Mouse (Mus musculus) lung, embryonic 16.5 days (tissue): Measurements from ENCODE around the gene Dxo. TPM values are rescaled to one million over a fixed set of nuclear protein-coding genes. Genes with fewer than 3 reads are reported as not detected.
"Not testable (repeated sequence)": the region's sequence is repeated elsewhere in the genome, so short reads cannot be mapped to it uniquely, and the experiment has no call there.

Experiments
- ATAC-seq: fragments of 200-750 bp; cut with Nextera tagmentation; 2 replicates; pipeline ENCODE4 v1.8.0; 2017; ENCODE audit warnings: low read depth, mild to moderate bottlenecking, moderate library complexity
- H3K27ac ChIP-seq: fragments of 300-500 bp; sonication (generic); 2 replicates; pipeline ENCODE4 v1.5.1; 2014; ENCODE audit warnings: mild to moderate bottlenecking, control low read depth, low read length
- H3K27me3 ChIP-seq: fragments of 300-500 bp; sonication (generic); 2 replicates; pipeline ENCODE4 v1.6.1; 2014; ENCODE audit warnings: low read depth, low read length, mixed read lengths; ENCODE audit not compliant: control insufficient read depth, insufficient read depth
- H3K36me3 ChIP-seq: fragments of 300-500 bp; sonication (generic); 2 replicates; pipeline ENCODE4 v1.6.1; 2014; ENCODE audit warnings: low read length; ENCODE audit not compliant: control insufficient read depth, insufficient read depth
- H3K4me1 ChIP-seq: fragments of 300-500 bp; sonication (generic); replicated peaks from 2 replicates; pipeline ENCODE4 v1.6.1; 2014; ENCODE audit warnings: low read length, mixed read lengths; ENCODE audit not compliant: control insufficient read depth, insufficient read depth
- H3K4me2 ChIP-seq: fragments of 300-500 bp; sonication (generic); 2 replicates; pipeline ENCODE4 v1.6.1; 2014; ENCODE audit warnings: low read depth, low read length, control low read depth
- H3K4me3 ChIP-seq: fragments of 300-500 bp; sonication (generic); 2 replicates; pipeline ENCODE4 v1.5.1; 2014; ENCODE audit warnings: mild to moderate bottlenecking, low read length, control low read depth
- H3K9ac ChIP-seq: fragments of 300-500 bp; sonication (generic); 2 replicates; pipeline ENCODE4 v1.6.1; 2014; ENCODE audit warnings: low read length, control low read depth
- H3K9me3 ChIP-seq: fragments of 300-500 bp; sonication (generic); 2 replicates; pipeline ENCODE4 v1.6.1; 2016; ENCODE audit warnings: low read length; ENCODE audit not compliant: control insufficient read depth
- WGBS: fragments of 180-500 bp; shearing (Covaris S2); extraction: QIAGEN DNeasy Blood & Tissue Kit; methylation state at CpG from one replicate; pipeline ENCODE4 v1.1.7; 2014; 5-methylcytosine and 5-hydroxymethylcytosine counted together
- polyA plus RNA-seq: library from polyadenylated mRNA; unstranded; fragments of >200 nt; fragmentation: Nextera tagmentation; extraction: Ambion mirVana; gene quantifications from 2 replicates; pipeline ENCODE4 v1.2.1, GENCODE M21; 2015

Dxo gene
- polyA plus RNA-seq: 61.4 and 65.0 TPM in 2 replicates

DNA sequence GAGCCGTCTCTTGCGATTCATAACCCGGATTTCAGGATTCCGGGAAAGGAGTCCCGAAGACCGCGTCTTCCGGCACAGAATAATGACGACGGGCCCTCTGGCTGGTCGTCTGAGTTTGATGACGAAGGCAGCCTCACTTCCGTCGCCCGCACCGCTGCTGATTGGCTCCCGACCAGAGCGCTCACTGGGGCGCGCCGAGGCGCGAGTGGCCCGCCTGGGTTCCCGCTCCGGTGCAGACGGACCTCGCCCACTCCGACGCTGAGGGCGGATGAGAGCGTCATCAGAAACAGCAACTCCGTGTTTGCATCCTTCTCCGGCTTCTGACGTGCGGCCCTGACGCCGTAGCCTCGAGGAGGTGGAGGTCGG lies at the start of gene Dxo, which contains the start of gene Stk19:
Gene Dxo, plus strand, starts transcription at position 164 of the 366 bp plus-strand sequence.
Gene Stk19, minus strand, starts transcription at position 90 of the 366 bp plus-strand sequence.
- ATAC-seq: peak; percentile 95

GRCm38 (mm10) chr17:34795016-34795415 lies 41.8 kb upstream of the Dxo start:
- Histone ChIP-seq H3K27ac (no peak overlapping the region), H3K9ac (no peak overlapping the region), H3K4me2 (no peak overlapping the region), H3K9me3 (no peaks in the 10 kb centered on the region), H3K27me3 (no peaks in the 10 kb centered on the region), H3K36me3 (no peaks in the 10 kb centered on the region), H3K4me1 (no peaks in the 10 kb centered on the region), H3K4me3 (no peak overlapping the region)
- ATAC-seq: no peak
- WGBS: 78% methylated on average over 10 of the region's 10 CpGs

More for the DNA sequence above, at the start of gene Dxo, which contains the start of gene Stk19:
- Histone ChIP-seq H3K27ac (peak within 1 kb of the TSS; percentile 70), H3K4me2 (peak within 1 kb of the TSS; percentile 96), H3K4me3 (peak within 1 kb of the TSS; percentile 82), H3K27me3 (no peaks in the 10 kb centered on the region), H3K36me3 (peaks cover 22% of the 10 kb centered on the region), H3K9me3 (no peaks in the 10 kb centered on the region), H3K4me1 (peaks cover 15% of the 10 kb centered on the region), H3K9ac (peak within 1 kb of the TSS; percentile 81)
- WGBS: under 1% methylated on average over 40 of the region's 40 CpGs

GRCm38 (mm10) chr17:34795633-34796032 lies 41.2 kb upstream of the Dxo start:
- Histone ChIP-seq H3K4me2 (no peak overlapping the region), H3K4me1 (no peaks in the 10 kb centered on the region), H3K27ac (no peak overlapping the region), H3K9me3 (no peaks in the 10 kb centered on the region), H3K4me3 (no peak overlapping the region), H3K9ac (no peak overlapping the region), H3K27me3 (no peaks in the 10 kb centered on the region), H3K36me3 (no peaks in the 10 kb centered on the region)
- no peak for ATAC-seq
- WGBS: 61% methylated on average over 9 of the region's 9 CpGs

DNA sequence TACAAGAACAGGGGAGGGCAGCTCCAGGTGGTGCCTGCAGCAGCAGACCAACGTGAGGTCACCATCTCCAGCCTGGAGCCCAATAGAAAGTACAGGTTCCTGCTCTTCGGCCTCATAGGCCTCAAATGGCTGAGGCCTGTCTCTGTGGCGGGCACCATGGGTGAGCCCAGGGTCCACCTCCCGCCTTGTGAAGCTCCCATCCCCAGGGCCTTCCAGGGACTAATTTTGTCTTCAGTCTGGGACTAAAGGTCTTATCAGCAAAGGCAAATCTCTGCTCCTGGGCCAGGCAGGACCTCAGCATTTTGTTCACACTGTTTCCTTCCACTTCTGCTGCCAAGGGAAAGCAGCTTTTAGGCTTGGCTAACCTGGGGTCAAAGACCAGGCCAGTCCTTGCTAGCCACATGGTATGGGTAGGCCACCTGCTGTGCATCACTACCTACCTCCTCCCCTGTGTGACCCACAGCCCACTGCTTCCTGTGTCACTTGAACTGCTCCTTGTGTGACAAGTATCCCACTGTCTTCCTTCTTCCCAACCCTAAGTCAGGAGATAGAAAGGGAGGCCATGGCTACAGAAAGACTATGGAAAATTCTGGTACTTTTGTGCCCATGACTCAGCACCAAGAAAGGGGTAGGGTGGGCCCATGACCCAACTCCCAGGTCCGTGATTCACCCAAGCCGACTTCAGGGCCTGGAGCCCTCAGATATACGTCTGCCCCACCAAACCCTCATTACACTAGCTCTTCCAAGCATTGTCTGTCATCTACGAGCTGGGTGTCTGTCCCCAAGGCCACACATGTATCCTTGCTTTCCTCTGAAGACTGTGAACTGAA lies 40.3 kb upstream of the Dxo start:
- Histone ChIP-seq H3K4me1 (no peaks in the 10 kb centered on the region), H3K36me3 (no peaks in the 10 kb centered on the region), H3K9ac (no peak overlapping the region), H3K27ac (no peak overlapping the region), H3K27me3 (no peaks in the 10 kb centered on the region), H3K4me3 (no peak overlapping the region), H3K9me3 (no peaks in the 10 kb centered on the region), H3K4me2 (no peak overlapping the region)
- ATAC-seq: no peak
- WGBS: 84% methylated on average over 8 of the region's 8 CpGs

- WGBS: 77% methylated on average over 10 of the region's 10 CpGs
- H3K9ac ChIP-seq, H3K36me3 ChIP-seq, H3K27me3 ChIP-seq, H3K27ac ChIP-seq, H3K4me3 ChIP-seq, ATAC-seq, H3K9me3 ChIP-seq, H3K4me1 ChIP-seq, H3K4me2 ChIP-seq: not testable (repeated sequence)
Observed at GRCm38 (mm10) chr17:34797211-34797995, 39.4 kb upstream of the Dxo start.

DNA sequence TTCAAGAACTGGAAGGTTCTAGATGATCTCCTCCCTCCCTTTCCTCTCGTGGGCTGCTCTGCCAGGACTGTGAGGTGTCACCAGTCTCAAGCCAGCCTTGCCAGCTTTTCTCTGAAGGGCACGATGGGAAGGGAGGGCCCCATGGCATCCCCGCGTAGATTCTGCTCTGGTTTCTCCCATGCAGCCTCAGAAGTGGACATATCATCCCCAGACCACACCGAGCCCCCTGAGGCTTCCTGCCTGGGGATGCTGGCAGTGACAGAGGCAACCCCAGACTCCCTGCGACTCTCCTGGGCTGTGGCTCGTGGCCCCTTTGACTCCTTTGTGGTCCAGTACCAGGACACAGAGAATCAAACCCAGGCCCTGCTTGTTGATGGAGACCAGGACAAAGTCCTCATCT lies 38.7 kb upstream of the Dxo start:
- H3K4me2 ChIP-seq, H3K36me3 ChIP-seq, H3K27me3 ChIP-seq, H3K9ac ChIP-seq, H3K4me1 ChIP-seq, ATAC-seq, H3K4me3 ChIP-seq, H3K27ac ChIP-seq, H3K9me3 ChIP-seq: not testable (repeated sequence)
- 75% methylated on average over 7 of the region's 7 CpGs for WGBS

DNA sequence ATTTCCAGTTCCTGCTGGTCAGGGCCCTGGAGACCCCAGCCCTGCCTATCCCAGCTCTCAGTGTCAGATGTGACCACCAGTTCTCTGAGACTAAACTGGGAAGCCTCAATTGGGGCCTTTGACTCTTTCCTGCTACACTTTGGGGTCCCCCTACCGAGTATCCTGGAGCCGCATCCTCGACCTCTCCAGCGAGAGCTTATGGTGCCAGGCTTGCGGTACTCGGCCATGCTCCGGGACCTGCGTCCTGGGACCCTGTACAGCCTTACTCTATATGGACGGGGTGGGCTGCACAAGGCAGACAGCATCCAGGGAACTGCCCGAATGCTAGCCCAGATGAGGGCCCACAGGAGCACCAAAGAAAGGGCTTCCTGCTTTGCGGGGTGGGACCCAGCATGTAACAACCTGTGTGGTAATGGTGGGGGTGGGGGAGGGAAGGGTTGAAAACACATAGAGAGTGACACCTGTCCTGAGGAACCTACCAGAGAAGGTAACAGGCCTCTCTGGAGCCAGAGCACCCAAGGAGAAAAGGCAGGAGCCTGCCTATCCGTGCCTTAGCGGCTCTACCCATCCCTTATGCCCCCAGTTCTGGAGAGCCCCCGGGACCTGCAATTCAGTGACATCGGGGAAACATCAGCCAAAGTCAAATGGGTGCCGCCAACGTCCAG lies 37.8 kb upstream of the Dxo start:
- Histone ChIP-seq H3K27me3 (no peaks in the 10 kb centered on the region), H3K4me2 (no peak overlapping the region), H3K27ac (no peak overlapping the region), H3K4me1 (no peaks in the 10 kb centered on the region), H3K36me3 (no peaks in the 10 kb centered on the region), H3K9ac (no peak overlapping the region), H3K4me3 (no peak overlapping the region), H3K9me3 (no peaks in the 10 kb centered on the region)
- ATAC-seq: no peak
- WGBS: 85% methylated on average over 14 of the region's 17 CpGs

DNA sequence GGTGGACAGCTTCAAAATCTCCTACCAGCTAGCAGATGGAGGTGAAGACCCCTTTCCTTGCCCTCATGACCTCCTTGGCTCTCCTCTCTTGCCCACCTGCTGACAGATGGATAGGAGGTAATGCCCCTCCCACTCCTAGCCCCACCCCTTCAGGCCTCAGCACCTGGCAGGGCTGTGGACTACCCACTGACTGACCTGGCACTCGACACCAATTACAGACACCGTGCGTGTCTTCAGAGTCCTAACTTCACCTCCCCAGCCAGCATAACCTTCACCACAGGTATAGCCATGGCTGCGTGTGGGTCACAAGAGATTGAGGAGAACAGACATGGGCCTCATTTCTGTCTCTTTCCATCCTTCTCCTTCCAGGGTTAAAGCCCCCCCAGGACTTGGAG lies 37.3 kb upstream of the Dxo start:
- WGBS: 91% methylated on average over 4 of the region's 4 CpGs
- no peak overlapping the region for H3K27ac ChIP-seq
- H3K4me2 ChIP-seq: no peak overlapping the region
- H3K4me1 ChIP-seq: no peaks in the 10 kb centered on the region
- H3K36me3 ChIP-seq: no peaks in the 10 kb centered on the region
- ATAC-seq: no peak
- H3K4me3 ChIP-seq: no peak overlapping the region
- H3K9ac ChIP-seq: no peak overlapping the region
- no peaks in the 10 kb centered on the region for H3K9me3 ChIP-seq
- H3K27me3 ChIP-seq: no peaks in the 10 kb centered on the region

DNA sequence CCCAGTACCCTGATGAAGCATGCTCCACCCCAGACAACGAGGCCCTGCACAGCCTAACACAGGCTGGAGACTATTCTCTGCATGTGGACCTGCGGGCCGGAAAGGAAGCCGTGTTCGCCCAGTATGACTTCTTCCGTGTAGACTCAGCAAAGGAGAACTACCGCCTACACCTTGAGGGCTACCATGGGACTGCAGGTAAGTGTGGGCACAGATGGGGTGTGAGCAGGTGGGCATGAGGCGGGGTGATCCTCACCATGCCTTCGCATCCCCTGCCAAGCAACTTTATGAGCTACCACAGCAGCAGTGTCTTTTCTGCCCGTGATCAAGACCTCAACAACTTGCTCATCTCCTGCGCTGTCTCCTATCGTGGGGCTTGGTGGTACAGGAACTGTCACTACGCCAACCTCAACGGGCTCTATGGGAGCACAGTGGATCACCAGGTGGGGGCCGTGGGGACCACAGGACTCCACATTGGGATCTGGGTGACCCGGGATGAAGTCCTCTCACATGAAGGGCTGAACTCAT lies 36.0 kb upstream of the Dxo start:
- H3K27ac ChIP-seq, H3K9ac ChIP-seq, H3K4me1 ChIP-seq, H3K36me3 ChIP-seq, H3K4me3 ChIP-seq, ATAC-seq, H3K27me3 ChIP-seq, H3K9me3 ChIP-seq, H3K4me2 ChIP-seq: not testable (repeated sequence)
- 91% methylated on average over 16 of the region's 16 CpGs for WGBS
